Mouse (Mus musculus) forebrain, embryonic 12.5 days (tissue): ENCODE results near the gene Chrd. TPM values are rescaled to one million over a fixed set of nuclear protein-coding genes. Genes with fewer than 3 reads are reported as not detected.
A peak's percentile ranks its signal among the peaks of the same experiment; 100 is the strongest.

ENCODE experiments used
- ATAC-seq: fragments of 200-750 bp; cut with Nextera tagmentation; 2 replicates; pipeline ENCODE4 v1.8.0; 2017; ENCODE audit warnings: moderate TSS enrichment; ENCODE audit not compliant: low FRiP score
- H3K27ac ChIP-seq: fragments of 300-500 bp; sonication (generic); 2 replicates; pipeline ENCODE4 v1.5.1; 2016; ENCODE audit warnings: mild to moderate bottlenecking
- H3K27me3 ChIP-seq: fragments of 300-500 bp; sonication (generic); 2 replicates; pipeline ENCODE4 v1.6.1; 2016; ENCODE audit warnings: mild to moderate bottlenecking
- H3K36me3 ChIP-seq: fragments of 300-500 bp; sonication (generic); replicated peaks from 2 replicates; pipeline ENCODE4 v1.6.1; 2016; ENCODE audit warnings: mild to moderate bottlenecking
- H3K4me1 ChIP-seq: fragments of 300-500 bp; sonication (generic); 2 replicates; pipeline ENCODE4 v1.6.1; 2016
- H3K4me2 ChIP-seq: fragments of 300-500 bp; sonication (generic); 2 replicates; pipeline ENCODE4 v1.6.1; 2016; ENCODE audit warnings: mild to moderate bottlenecking, moderate library complexity
- H3K4me3 ChIP-seq: fragments of 300-500 bp; sonication (generic); replicated peaks from 2 replicates; pipeline ENCODE4 v1.5.1; 2016; ENCODE audit warnings: mild to moderate bottlenecking
- H3K9ac ChIP-seq: fragments of 300-500 bp; sonication (generic); 2 replicates; pipeline ENCODE4 v1.6.1; 2016; ENCODE audit warnings: mild to moderate bottlenecking
- H3K9me3 ChIP-seq: fragments of 300-500 bp; sonication (generic); 2 replicates; pipeline ENCODE4 v1.6.1; 2016
- WGBS: fragments of 180-500 bp; shearing (Covaris S2); methylation state at CpG from one replicate; pipeline ENCODE4 v1.1.7; 2016; 5-methylcytosine and 5-hydroxymethylcytosine counted together
- polyA plus RNA-seq: library from polyadenylated mRNA; unstranded; fragments of >200 nt; fragmentation: Nextera tagmentation; extraction: Ambion mirVana; gene quantifications from 2 replicates; pipeline ENCODE4 v1.2.1, GENCODE M21; 2016

Gene Chrd
- polyA plus RNA-seq = 2.1 and 2.9 TPM in 2 replicates

DNA sequence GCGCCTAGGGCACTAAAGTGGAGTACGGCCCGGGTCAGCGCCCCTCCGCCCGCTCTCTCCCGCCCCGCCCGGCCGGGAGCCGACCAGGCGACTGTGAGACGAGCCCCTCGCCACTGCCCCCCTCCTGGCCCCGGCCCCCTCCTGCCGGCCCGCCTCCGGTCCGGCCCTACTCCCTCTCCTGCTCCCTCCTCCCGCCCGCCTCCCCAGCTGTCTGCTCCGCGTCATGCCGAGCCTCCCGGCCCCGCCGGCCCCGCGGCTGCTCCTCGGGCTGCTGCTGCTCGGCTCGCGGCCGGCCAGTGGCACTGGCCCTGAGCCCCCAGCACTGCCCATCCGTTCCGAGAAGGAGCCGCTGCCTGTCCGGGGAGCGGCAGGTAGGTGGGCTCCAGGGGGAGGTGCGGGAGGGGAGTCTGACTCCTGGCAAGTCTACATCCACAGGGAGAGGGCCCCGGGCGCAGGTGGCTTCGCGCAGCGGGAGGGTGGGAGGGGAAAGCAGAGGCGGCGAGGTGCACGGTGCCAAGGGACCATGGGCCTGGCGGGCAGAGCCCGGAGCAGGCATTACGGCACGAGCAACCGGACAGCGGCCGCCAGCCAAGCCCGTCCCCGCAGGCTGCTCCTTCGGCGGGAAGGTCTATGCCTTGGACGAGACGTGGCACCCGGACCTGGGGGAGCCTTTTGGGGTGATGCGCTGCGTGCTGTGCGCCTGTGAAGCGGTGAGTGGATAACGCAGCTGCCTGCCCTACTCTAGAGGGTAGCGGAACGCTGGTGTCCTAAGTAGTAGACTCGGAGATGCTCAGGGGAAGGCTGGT is at the start of gene Chrd:
Gene Chrd (plus strand): TSS at position 203 of the 806 bp plus-strand sequence.
- Histone ChIP-seq H3K36me3 (no peaks in the 10 kb centered on the region), H3K4me3 (peak within 1 kb of the TSS; percentile 71), H3K4me2 (peak within 1 kb of the TSS; percentile 97), H3K4me1 (peaks cover 24% of the 10 kb centered on the region), H3K9me3 (no peaks in the 10 kb centered on the region), H3K27me3 (peaks cover 56% of the 10 kb centered on the region), H3K27ac (peak within 1 kb of the TSS; percentile 59), H3K9ac (peak within 1 kb of the TSS; percentile 88)
- peak; percentile 82 for ATAC-seq
- WGBS = under 1% methylated on average over 68 of the region's 70 CpGs

DNA sequence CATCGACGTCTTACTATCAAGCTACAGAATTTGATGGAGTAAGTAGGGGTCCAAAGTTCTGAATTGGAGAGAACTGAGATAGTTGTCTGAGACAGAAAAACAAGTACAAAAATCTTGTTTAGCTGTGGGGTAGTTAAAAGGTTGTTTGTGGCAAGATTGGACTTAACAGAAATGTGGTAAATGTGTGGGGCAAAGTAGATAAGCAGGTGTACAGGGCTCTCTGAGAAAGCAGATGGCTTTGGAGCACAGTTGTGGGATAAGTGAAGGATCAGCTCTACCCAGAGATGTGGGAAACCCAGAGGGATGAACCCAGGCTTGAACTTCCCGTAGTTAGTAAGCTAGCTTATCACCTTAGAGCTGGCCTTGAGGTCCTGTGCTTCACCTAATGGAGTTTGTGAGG is 42.2 kb upstream of the Chrd start:
- Histone ChIP-seq H3K4me1 (peaks cover 35% of the 10 kb centered on the region), H3K4me3 (no peak overlapping the region), H3K9ac (no peak overlapping the region), H3K9me3 (no peaks in the 10 kb centered on the region), H3K36me3 (peaks cover 63% of the 10 kb centered on the region), H3K4me2 (no peak overlapping the region), H3K27me3 (no peaks in the 10 kb centered on the region), H3K27ac (no peak overlapping the region)
- no peak for ATAC-seq
- 93% methylated on average over 3 of the region's 3 CpGs for WGBS

GRCm38 (mm10) chr16:20691617-20692016 is 41.3 kb upstream of the Chrd start:
- no peaks in the 10 kb centered on the region for H3K27me3 ChIP-seq
- ATAC-seq = no peak
- peaks cover 43% of the 10 kb centered on the region for H3K4me1 ChIP-seq
- WGBS = 93% methylated on average over 1 of the region's 1 CpGs
- no peak overlapping the region for H3K9ac ChIP-seq
- H3K4me3 ChIP-seq = no peak overlapping the region
- H3K27ac ChIP-seq = no peak overlapping the region
- peaks cover 54% of the 10 kb centered on the region for H3K36me3 ChIP-seq
- H3K4me2 ChIP-seq = no peak overlapping the region
- H3K9me3 ChIP-seq = no peaks in the 10 kb centered on the region

DNA sequence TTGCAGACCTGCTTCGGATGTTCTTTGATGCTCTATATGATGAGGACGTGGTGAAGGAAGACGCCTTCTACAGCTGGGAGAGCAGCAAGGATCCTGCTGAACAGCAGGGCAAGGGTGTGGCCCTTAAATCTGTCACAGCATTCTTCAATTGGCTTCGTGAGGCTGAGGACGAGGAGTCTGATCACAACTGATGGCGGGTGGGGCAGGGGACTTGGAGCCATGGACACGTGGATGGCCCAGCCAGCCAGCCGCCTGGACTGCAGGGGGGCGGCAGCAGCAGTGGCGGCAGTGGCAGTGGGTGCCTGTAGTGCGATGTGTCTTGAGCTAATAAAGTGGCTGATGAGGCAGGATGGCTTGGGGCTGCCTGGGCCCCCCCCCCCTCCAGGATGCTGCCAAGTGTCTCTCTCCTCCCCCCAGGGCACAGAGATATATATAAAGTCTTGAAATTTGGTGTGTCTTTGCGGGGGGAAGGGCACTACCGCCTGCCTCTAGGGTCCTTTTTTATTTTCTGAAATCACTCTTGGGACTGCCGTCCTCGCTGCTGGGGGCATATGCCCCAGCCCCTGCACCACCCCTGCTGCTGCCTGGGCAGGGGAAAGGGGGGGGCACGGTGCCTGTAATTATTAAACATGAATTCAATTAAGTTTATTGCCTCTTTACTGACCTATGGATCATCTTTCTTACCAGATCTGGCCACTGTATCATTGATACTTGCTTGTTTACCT is 40.5 kb upstream of the Chrd start:
- no peak for ATAC-seq
- peak overlapping the region; percentile 44; the same call in 1 of the 2 replicates for H3K27ac ChIP-seq
- 43% methylated on average over 16 of the region's 16 CpGs for WGBS
- no peaks in the 10 kb centered on the region for H3K9me3 ChIP-seq
- H3K27me3 ChIP-seq = no peaks in the 10 kb centered on the region
- H3K4me1 ChIP-seq = peaks cover 50% of the 10 kb centered on the region
- H3K36me3 ChIP-seq = peaks cover 46% of the 10 kb centered on the region
- H3K9ac ChIP-seq = no peak overlapping the region
- peak overlapping the region; percentile 70 for H3K4me2 ChIP-seq
- peak overlapping the region; percentile 62; the same call in 1 of the 2 replicates for H3K4me3 ChIP-seq

DNA sequence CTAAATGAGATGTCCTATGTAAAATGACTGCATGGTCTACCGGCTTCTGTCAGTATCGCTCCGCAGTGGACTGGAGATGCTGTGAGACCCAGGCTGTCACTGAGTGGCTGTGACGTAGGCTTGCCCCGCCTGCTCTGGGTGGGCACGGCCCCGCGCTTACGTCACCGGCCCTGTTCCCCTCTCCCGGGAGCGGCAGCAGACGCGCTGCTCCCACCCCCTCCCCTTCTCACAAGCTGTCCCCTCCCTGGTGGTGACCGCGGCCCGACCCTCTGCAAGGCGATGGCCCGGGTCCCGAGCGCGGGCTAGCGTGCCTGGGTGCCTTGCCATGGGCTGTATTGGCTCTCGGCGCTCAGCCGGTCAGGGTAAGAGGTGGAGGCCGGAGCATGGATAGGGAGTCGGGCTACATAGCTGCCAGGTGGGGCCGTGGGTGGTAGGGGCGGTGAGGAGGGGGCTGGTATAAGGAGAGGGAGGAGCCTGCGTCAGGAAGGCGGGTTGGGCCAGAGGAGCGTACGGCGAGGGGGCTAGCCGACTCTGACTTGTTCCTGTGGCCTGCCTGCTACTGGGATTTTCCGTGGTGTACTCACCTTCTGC is 39.7 kb upstream of the Chrd start, which contains the start of gene Fam131a:
Gene Fam131a (plus strand): TSS at position 131 of the 591 bp plus-strand sequence.
- H3K4me3 ChIP-seq = peak within 1 kb of the TSS; percentile 62
- H3K9ac ChIP-seq = peak within 1 kb of the TSS; percentile 73
- H3K4me1 ChIP-seq = peaks cover 52% of the 10 kb centered on the region
- H3K27ac ChIP-seq = peak within 1 kb of the TSS; percentile 87
- WGBS = 1% methylated on average over 37 of the region's 37 CpGs
- H3K27me3 ChIP-seq = no peaks in the 10 kb centered on the region
- no peaks in the 10 kb centered on the region for H3K9me3 ChIP-seq
- peaks cover 38% of the 10 kb centered on the region for H3K36me3 ChIP-seq
- peak within 1 kb of the TSS; percentile 70 for H3K4me2 ChIP-seq
- ATAC-seq = peak; percentile 92

GRCm38 (mm10) chr16:20694781-20695180 is 38.1 kb upstream of the Chrd start:
- Histone ChIP-seq H3K4me1 (peaks cover 52% of the 10 kb centered on the region), H3K9ac (no peak overlapping the region), H3K4me2 (peak overlapping the region; percentile 70; the same call in 1 of the 2 replicates), H3K27ac (peak overlapping the region; percentile 50; the same call in 1 of the 2 replicates), H3K9me3 (no peaks in the 10 kb centered on the region), H3K4me3 (0 out of 2 replicates have a peak overlapping the region, but pooled peaks have one; percentile 1), H3K27me3 (no peaks in the 10 kb centered on the region), H3K36me3 (peaks cover 33% of the 10 kb centered on the region)
- ATAC-seq = no peak
- 80% methylated on average over 8 of the region's 8 CpGs for WGBS

DNA sequence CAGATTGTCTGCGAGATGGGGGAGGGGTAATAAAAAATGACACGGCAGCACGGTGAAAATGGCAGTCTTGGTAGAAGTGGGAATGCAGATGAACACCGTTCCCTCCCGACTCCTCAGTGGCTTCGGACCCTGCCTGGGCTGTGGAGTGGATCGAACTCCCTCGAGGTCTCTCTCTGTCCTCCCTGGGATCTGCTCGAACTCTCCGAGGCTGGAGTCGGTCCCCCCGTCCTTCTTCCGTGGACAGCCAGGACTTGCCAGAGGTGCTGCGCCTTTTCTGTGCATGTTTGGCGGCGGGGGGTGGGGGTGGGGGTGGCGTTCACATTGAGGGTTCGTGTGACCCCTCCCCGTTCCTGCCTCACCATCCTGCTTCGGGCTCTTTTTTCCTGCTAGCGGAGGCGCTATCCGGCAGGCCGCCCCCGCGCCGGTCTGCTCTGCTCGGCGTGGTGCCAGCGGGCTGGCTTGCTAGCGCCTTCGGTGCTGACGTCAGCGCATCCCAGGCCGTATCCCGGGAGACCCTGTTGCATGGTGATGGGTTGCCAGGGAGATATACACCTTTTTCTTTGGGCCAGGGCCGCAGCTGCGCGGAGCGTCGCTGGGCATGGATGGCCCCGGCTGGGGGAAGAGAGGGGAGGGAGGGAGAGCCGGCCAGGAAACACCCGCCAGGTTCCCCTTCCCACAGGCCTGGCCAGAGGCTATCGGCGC is 37.2 kb upstream of the Chrd start:
- H3K27ac ChIP-seq = peak overlapping the region; percentile 78
- no peaks in the 10 kb centered on the region for H3K27me3 ChIP-seq
- WGBS = 2% methylated on average over 46 of the region's 46 CpGs
- H3K4me2 ChIP-seq = peak overlapping the region; percentile 70
- ATAC-seq = peak; percentile 87
- H3K36me3 ChIP-seq = peaks cover 29% of the 10 kb centered on the region
- peak overlapping the region; percentile 45 for H3K4me3 ChIP-seq
- peak overlapping the region; percentile 61 for H3K9ac ChIP-seq
- no peaks in the 10 kb centered on the region for H3K9me3 ChIP-seq
- peaks cover 58% of the 10 kb centered on the region for H3K4me1 ChIP-seq

GRCm38 (mm10) chr16:20699266-20699665 is 33.7 kb upstream of the Chrd start:
- H3K27ac ChIP-seq = no peak overlapping the region
- H3K4me3 ChIP-seq = no peak overlapping the region
- no peaks in the 10 kb centered on the region for H3K9me3 ChIP-seq
- no peak overlapping the region for H3K9ac ChIP-seq
- H3K4me2 ChIP-seq = no peak overlapping the region
- H3K4me1 ChIP-seq = peaks cover 58% of the 10 kb centered on the region
- peaks cover 28% of the 10 kb centered on the region for H3K36me3 ChIP-seq
- WGBS = 82% methylated on average over 5 of the region's 5 CpGs
- no peak for ATAC-seq
- H3K27me3 ChIP-seq = no peaks in the 10 kb centered on the region

- ATAC-seq = no peak
- H3K27ac ChIP-seq = 0 out of 2 replicates have a peak overlapping the region, but pooled peaks have one; percentile 42
- 40% methylated on average over 5 of the region's 5 CpGs for WGBS
These were observed 32.9 kb upstream of the Chrd start for GRCm38 (mm10) chr16:20700036-20700435.

GRCm38 (mm10) chr16:20701316-20701715 is 31.6 kb upstream of the Chrd start:
- Histone ChIP-seq H3K27me3 (no peaks in the 10 kb centered on the region), H3K27ac (peak overlapping the region; percentile 80), H3K4me2 (0 out of 2 replicates have a peak overlapping the region, but pooled peaks have one; percentile 2), H3K4me3 (no peak overlapping the region), H3K4me1 (peaks cover 40% of the 10 kb centered on the region), H3K36me3 (peaks cover 37% of the 10 kb centered on the region), H3K9me3 (no peaks in the 10 kb centered on the region), H3K9ac (peak overlapping the region; percentile 30; the same call in 1 of the 2 replicates)
- 0 out of 2 replicates have a peak, but pooled peaks have one; percentile 22 for ATAC-seq
- 45% methylated on average over 7 of the region's 7 CpGs for WGBS

More at GRCm38 (mm10) chr16:20700036-20700435, 32.9 kb upstream of the Chrd start:
- no peak overlapping the region for H3K4me3 ChIP-seq
- H3K9ac ChIP-seq = no peak overlapping the region
- no peaks in the 10 kb centered on the region for H3K27me3 ChIP-seq
- H3K4me1 ChIP-seq = peaks cover 53% of the 10 kb centered on the region
- H3K4me2 ChIP-seq = no peak overlapping the region
- H3K9me3 ChIP-seq = no peaks in the 10 kb centered on the region
- peaks cover 28% of the 10 kb centered on the region for H3K36me3 ChIP-seq

GRCm38 (mm10) chr16:20701729-20702521 is 31.0 kb upstream of the Chrd start:
- Histone ChIP-seq H3K36me3 (peaks cover 43% of the 10 kb centered on the region), H3K27ac (peak overlapping the region; percentile 80), H3K27me3 (no peaks in the 10 kb centered on the region), H3K4me3 (no peak overlapping the region), H3K9me3 (no peaks in the 10 kb centered on the region), H3K4me2 (peak overlapping the region; percentile 2; the same call in 1 of the 2 replicates), H3K9ac (peak overlapping the region; percentile 30), H3K4me1 (peaks cover 34% of the 10 kb centered on the region)
- peak; percentile 36 for ATAC-seq
- 12% methylated on average over 12 of the region's 12 CpGs for WGBS
